Mouse (Mus musculus) kidney, embryonic 14.5 days (tissue): ENCODE results near the gene Nudcd3. TPM values are rescaled to one million over a fixed set of nuclear protein-coding genes. Genes with fewer than 3 reads are reported as not detected.

Experiments
- ATAC-seq: fragments of 200-750 bp; cut with Nextera tagmentation; 2 replicates; pipeline ENCODE4 v1.8.0; 2017; ENCODE audit warnings: moderate number of reproducible peaks, mild to moderate bottlenecking, moderate TSS enrichment, moderate library complexity; ENCODE audit not compliant: low FRiP score, low TSS enrichment
- H3K27ac ChIP-seq: fragments of 300-500 bp; sonication (generic); 2 replicates; pipeline ENCODE4 v1.5.1; 2014; ENCODE audit warnings: low read depth, mild to moderate bottlenecking, low read length, moderate library complexity, mixed read lengths
- H3K27me3 ChIP-seq: fragments of 300-500 bp; sonication (generic); 2 replicates; pipeline ENCODE4 v1.6.1; 2014; ENCODE audit warnings: mild to moderate bottlenecking, low read length; ENCODE audit not compliant: control insufficient read depth, insufficient read depth
- H3K36me3 ChIP-seq: fragments of 300-500 bp; sonication (generic); 2 replicates; pipeline ENCODE4 v1.6.1; 2014; ENCODE audit warnings: low read length, mixed read lengths; ENCODE audit not compliant: control insufficient read depth, insufficient read depth
- H3K4me1 ChIP-seq: fragments of 300-500 bp; sonication (generic); 2 replicates; pipeline ENCODE4 v1.6.1; 2014; ENCODE audit warnings: low read length, mixed read lengths; ENCODE audit not compliant: control insufficient read depth, insufficient read depth
- H3K4me2 ChIP-seq: fragments of 300-500 bp; sonication (generic); replicated peaks from 2 replicates; pipeline ENCODE4 v1.6.1; 2014; ENCODE audit warnings: low read depth, mild to moderate bottlenecking, low read length
- H3K4me3 ChIP-seq: fragments of 300-500 bp; sonication (generic); 2 replicates; pipeline ENCODE4 v1.5.1; 2014; ENCODE audit warnings: mild to moderate bottlenecking, low read length
- H3K9ac ChIP-seq: fragments of 300-500 bp; sonication (generic); 2 replicates; pipeline ENCODE4 v1.6.1; 2014; ENCODE audit warnings: low read depth, mild to moderate bottlenecking, low read length, moderate library complexity
- H3K9me3 ChIP-seq: fragments of 300-500 bp; sonication (generic); 2 replicates; pipeline ENCODE4 v1.6.1; 2016; ENCODE audit warnings: low read length; ENCODE audit not compliant: control insufficient read depth
- WGBS: fragments of 180-500 bp; shearing (Covaris S2); extraction: QIAGEN DNeasy Blood & Tissue Kit; methylation state at CpG from one replicate; pipeline ENCODE4 v1.1.7; 2014; 5-methylcytosine and 5-hydroxymethylcytosine counted together
- polyA plus RNA-seq: library from polyadenylated mRNA; unstranded; fragments of >200 nt; fragmentation: Nextera tagmentation; extraction: Ambion mirVana; gene quantifications from 2 replicates; pipeline ENCODE4 v1.2.1, GENCODE M21; 2014

The Nudcd3 gene
- polyA plus RNA-seq, 1 experiment from 2014 or later, result 36.0 TPM

GRCm38 (mm10) chr11:6157119-6157518 lies 43.1 kb downstream of the Nudcd3 start:
- H3K4me1 ChIP-seq, result 0 out of 2 replicates have a peak, but pooled peaks cover 4% of the 10 kb centered on the region

DNA sequence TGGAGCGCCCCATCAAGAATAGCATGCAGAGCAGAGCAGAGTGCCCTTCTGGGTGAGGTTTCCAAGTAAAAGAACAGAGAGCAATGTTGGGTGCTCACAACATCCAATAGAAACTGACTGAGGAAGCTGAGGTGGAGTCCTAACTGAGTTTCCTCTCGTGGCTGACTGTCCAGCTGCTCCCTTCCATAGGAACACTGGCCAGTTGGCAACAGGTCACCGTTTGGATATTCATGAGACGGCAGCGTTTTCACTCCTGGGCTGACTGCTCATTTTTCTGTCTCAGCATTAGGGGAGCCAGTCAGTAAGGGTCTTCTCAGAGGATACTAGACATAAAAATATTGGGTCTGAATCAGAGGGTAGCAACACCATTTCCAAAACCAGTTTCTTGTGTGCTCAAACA lies 43.6 kb downstream of the Nudcd3 start:
- no peak overlapping the region for H3K4me2 ChIP-seq
- no peaks in the 10 kb centered on the region for H3K36me3 ChIP-seq
- H3K4me1 ChIP-seq, result 0 out of 2 replicates have a peak, but pooled peaks cover 4% of the 10 kb centered on the region
- WGBS, result 83% methylated on average over 5 of the region's 5 CpGs
- no peaks in the 10 kb centered on the region for H3K27me3 ChIP-seq
- no peak overlapping the region for H3K9ac ChIP-seq
- no peak overlapping the region for H3K27ac ChIP-seq
- H3K9me3 ChIP-seq, result no peaks in the 10 kb centered on the region
- H3K4me3 ChIP-seq, result no peak overlapping the region
- ATAC-seq, result no peak

More at GRCm38 (mm10) chr11:6157119-6157518, 43.1 kb downstream of the Nudcd3 start:
- Histone ChIP-seq H3K27me3 (no peaks in the 10 kb centered on the region), H3K27ac (no peak overlapping the region), H3K4me3 (no peak overlapping the region), H3K4me2 (no peak overlapping the region), H3K9me3 (no peaks in the 10 kb centered on the region), H3K9ac (no peak overlapping the region), H3K36me3 (no peaks in the 10 kb centered on the region)
- 91% methylated on average over 5 of the region's 5 CpGs for WGBS
- no peak for ATAC-seq

- Histone ChIP-seq H3K27me3 (no peaks in the 10 kb centered on the region), H3K9ac (no peak overlapping the region), H3K4me1 (0 out of 2 replicates have a peak, but pooled peaks cover 4% of the 10 kb centered on the region), H3K36me3 (peaks cover 13% of the 10 kb centered on the region; the same call in 1 of the 2 replicates), H3K9me3 (no peaks in the 10 kb centered on the region), H3K4me3 (no peak overlapping the region), H3K27ac (no peak overlapping the region), H3K4me2 (no peak overlapping the region)
- WGBS, result 68% methylated on average over 3 of the region's 3 CpGs
- no peak for ATAC-seq
These were observed 46.0 kb downstream of the Nudcd3 start for GRCm38 (mm10) chr11:6154211-6154701.

DNA sequence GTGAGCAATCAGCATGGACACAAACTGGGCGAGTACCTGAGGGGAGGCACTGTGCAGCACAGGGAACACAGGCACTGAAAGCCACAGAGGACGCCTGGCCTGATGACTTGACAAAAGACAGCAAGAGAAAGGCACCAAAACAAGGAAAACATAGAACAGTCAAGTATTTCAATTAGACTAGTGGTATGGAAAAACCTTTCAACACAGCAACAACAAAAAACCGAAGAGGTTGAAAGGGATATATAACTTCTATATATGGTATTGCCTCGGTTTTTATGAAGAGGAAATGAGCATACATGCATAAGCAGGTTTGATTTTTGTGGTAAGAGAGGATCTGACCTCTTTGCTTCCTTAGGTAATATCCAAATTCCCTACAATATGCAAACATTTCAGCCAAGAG lies 47.4 kb downstream of the Nudcd3 start:
- H3K36me3 ChIP-seq, result peaks cover 19% of the 10 kb centered on the region
- peaks cover 5% of the 10 kb centered on the region; the same call in 1 of the 2 replicates for H3K9me3 ChIP-seq
- no peak for ATAC-seq
- WGBS, result 88% methylated on average over 4 of the region's 4 CpGs
- H3K9ac ChIP-seq, result no peak overlapping the region
- no peak overlapping the region for H3K27ac ChIP-seq
- no peaks in the 10 kb centered on the region for H3K27me3 ChIP-seq
- no peak overlapping the region for H3K4me3 ChIP-seq
- H3K4me2 ChIP-seq, result no peak overlapping the region
- 0 out of 2 replicates have a peak, but pooled peaks cover 4% of the 10 kb centered on the region for H3K4me1 ChIP-seq

DNA sequence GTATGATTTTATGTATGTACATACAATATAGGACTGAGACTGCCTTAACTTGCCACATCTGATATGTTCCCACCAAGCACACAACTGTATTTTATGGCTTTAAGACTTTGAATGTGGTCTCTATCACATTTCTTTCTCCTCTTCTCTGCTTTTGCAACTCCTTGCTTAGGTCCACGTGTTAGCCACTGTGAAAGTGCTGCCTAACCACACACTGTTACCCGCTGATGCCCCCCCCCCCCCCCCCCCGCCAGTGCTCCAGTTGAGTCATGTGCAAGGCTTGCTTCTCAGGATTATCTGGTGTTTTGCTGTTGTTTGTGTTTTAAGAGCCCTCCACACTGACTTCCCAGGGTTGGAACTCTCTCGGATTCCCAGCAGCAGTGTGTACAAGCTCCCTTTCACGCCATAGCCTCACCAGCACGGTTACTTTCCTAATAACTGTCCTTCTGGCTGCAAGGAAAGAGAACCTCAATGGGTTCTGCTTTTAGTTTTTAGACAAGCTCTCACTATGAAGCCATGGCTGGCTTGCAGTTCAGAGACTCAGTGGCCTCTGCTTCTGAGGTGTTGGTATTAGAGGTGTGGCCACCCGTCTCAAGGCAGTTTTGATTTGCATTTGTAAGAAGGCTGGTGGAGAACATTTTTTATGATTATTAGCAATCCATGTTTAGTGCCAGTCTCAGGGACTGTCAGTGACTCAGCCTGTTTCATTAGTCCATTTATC lies 61.8 kb downstream of the Nudcd3 start:
- 86% methylated on average over 6 of the region's 7 CpGs for WGBS
- no peaks in the 10 kb centered on the region for H3K27me3 ChIP-seq
- no peak overlapping the region for H3K27ac ChIP-seq
- no peak for ATAC-seq
- H3K9me3 ChIP-seq, result no peaks in the 10 kb centered on the region
- no peak overlapping the region for H3K9ac ChIP-seq
- H3K36me3 ChIP-seq, result peaks cover 4% of the 10 kb centered on the region; the same call in 1 of the 2 replicates
- no peaks in the 10 kb centered on the region for H3K4me1 ChIP-seq
- no peak overlapping the region for H3K4me2 ChIP-seq
- H3K4me3 ChIP-seq, result no peak overlapping the region

- 96% methylated on average over 4 of the region's 4 CpGs for WGBS
- no peak overlapping the region for H3K9ac ChIP-seq
- H3K27ac ChIP-seq, result no peak overlapping the region
- no peak overlapping the region for H3K4me3 ChIP-seq
- H3K36me3 ChIP-seq, result no peaks in the 10 kb centered on the region
- no peak overlapping the region for H3K4me2 ChIP-seq
- H3K9me3 ChIP-seq, result no peaks in the 10 kb centered on the region
- ATAC-seq, result no peak
- H3K4me1 ChIP-seq, result no peaks in the 10 kb centered on the region
- H3K27me3 ChIP-seq, result no peaks in the 10 kb centered on the region
These were observed 67.3 kb downstream of the Nudcd3 start for GRCm38 (mm10) chr11:6132886-6133285.

GRCm38 (mm10) chr11:6130578-6130977 lies 69.6 kb downstream of the Nudcd3 start:
- H3K4me3 ChIP-seq, result no peak overlapping the region
- no peak overlapping the region for H3K4me2 ChIP-seq
- H3K9ac ChIP-seq, result no peak overlapping the region
- no peaks in the 10 kb centered on the region for H3K27me3 ChIP-seq
- no peak for ATAC-seq
- H3K9me3 ChIP-seq, result no peaks in the 10 kb centered on the region
- WGBS, result 84% methylated on average over 1 of the region's 1 CpGs
- H3K4me1 ChIP-seq, result no peaks in the 10 kb centered on the region
- H3K27ac ChIP-seq, result no peak overlapping the region
- H3K36me3 ChIP-seq, result no peaks in the 10 kb centered on the region

GRCm38 (mm10) chr11:6123605-6124120 lies 76.6 kb downstream of the Nudcd3 start:
- Histone ChIP-seq H3K9ac (no peak overlapping the region), H3K36me3 (peaks cover 18% of the 10 kb centered on the region), H3K4me3 (no peak overlapping the region), H3K4me1 (no peaks in the 10 kb centered on the region), H3K9me3 (no peaks in the 10 kb centered on the region), H3K4me2 (no peak overlapping the region), H3K27ac (no peak overlapping the region), H3K27me3 (no peaks in the 10 kb centered on the region)
- WGBS, result 100% methylated on average over 1 of the region's 1 CpGs
- no peak for ATAC-seq

DNA sequence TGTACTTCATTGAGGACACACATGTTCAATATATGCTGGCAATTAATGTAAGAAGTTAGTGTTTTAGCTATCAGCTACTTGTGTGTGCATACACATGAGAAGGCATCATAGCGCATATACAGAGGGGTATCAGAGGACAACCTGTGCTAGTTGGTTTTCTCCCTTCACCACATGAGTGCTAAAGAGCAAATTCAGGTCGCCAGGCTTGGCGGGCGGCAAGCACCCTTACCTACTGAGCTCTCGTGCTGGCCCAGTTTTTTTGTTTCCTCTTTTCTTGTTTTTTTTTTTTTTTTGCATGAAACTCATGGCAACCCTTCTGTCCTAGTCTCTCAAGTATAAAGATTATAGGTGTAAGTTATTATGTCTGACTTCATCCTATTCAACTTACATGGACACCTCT lies 77.6 kb downstream of the Nudcd3 start:
- ATAC-seq, result no peak
- no peak overlapping the region for H3K9ac ChIP-seq
- no peaks in the 10 kb centered on the region for H3K4me1 ChIP-seq
- no peak overlapping the region for H3K27ac ChIP-seq
- WGBS, result 98% methylated on average over 5 of the region's 5 CpGs
- peaks cover 24% of the 10 kb centered on the region for H3K36me3 ChIP-seq
- H3K27me3 ChIP-seq, result no peaks in the 10 kb centered on the region
- H3K4me3 ChIP-seq, result no peak overlapping the region
- H3K4me2 ChIP-seq, result no peak overlapping the region
- H3K9me3 ChIP-seq, result no peaks in the 10 kb centered on the region
